Comparison of ENCODE assay signal across 13 mouse cellular contexts in genomic region chr14:101340331-101340730, GRCm38 (mm10).
"Had no signal": no experiment of that assay in that cellular context is flagged by ENCODE, and none has a peak within 500 bp of the region (broad histone marks: within the 10 kb centered on the region; RNA-seq: fewer than 3 reads in every experiment).

No protein-coding gene starts in this region.

- H3K4me1 ChIP-seq: kidney, embryonic 15.5 days; liver, embryonic 13.5 days; midbrain, embryonic 13.5 days had no signal

- H3K36me3 ChIP-seq: kidney, embryonic 15.5 days; liver, embryonic 13.5 days; midbrain, embryonic 13.5 days had no signal

- DNase-seq: kidney, adult 11 months; kidney, adult 8-10 months; kidney, postnatal 10 days; kidney, postnatal 36 days; layer of hippocampus, postnatal 36 days; liver, embryonic 13.5 days; lung, adult 2 months; thymus, adult 2 months; thymus, postnatal 14 days had no signal

- H3K27ac ChIP-seq: kidney, embryonic 15.5 days; left cerebral cortex, adult 2 months; liver, embryonic 13.5 days; macrophage; midbrain, embryonic 13.5 days had no signal

- H3K27me3 ChIP-seq: kidney, embryonic 15.5 days; liver, embryonic 13.5 days; midbrain, embryonic 13.5 days had no signal

- H3K4me2 ChIP-seq: kidney, embryonic 15.5 days; liver, embryonic 13.5 days; midbrain, embryonic 13.5 days had no signal

- ATAC-seq: midbrain, embryonic 13.5 days had no signal

- H3K9me3 ChIP-seq: kidney, embryonic 15.5 days; liver, embryonic 13.5 days; midbrain, embryonic 13.5 days had no signal

- H3K9ac ChIP-seq: kidney, embryonic 15.5 days; liver, embryonic 13.5 days; midbrain, embryonic 13.5 days had no signal

- H3K4me3 ChIP-seq: kidney, embryonic 15.5 days; left cerebral cortex, adult 2 months; liver, embryonic 13.5 days; midbrain, embryonic 13.5 days had no signal
